8 mouse cellular contexts compared by ENCODE assay signal in the genomic region with DNA sequence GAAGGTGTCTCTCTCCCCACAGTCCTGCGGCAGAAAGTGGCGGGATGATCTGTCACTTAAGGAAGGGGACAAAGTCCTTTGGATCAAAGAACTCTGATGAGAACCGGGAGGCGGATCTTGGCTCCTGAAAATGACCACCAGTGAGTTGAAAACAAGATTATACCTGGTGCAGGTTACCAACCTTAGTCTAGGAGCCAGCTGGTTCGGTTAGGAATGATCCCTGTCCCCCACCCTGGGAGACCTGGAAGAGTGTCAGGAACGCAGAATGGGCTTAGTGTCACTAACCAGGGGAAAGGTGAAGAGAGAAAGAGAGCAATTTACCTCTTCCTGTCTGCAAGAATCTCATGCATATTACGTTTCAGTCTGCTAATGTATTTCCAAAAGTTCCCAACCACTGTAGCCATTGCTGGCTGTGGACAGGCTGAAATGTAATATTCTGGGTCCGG. TPM values are rescaled to one million over a fixed set of nuclear protein-coding genes. Genes with fewer than 3 reads are reported as not detected.
DNase-seq lines count a peak whose midpoint lies in the region; ATAC-seq and TF ChIP-seq lines count a peak whose summit lies in the region.

Slc35a3 (minus strand) TSS at position 396 of the 446 bp plus-strand sequence.

- peaks cover 0 to 3% of the 10 kb centered on the region in 2 experiments for H3K36me3 ChIP-seq in CH12.LX (replicated peaks in 1 of 2; ENCODE audit: control insufficient read depth in 1 of 2, insufficient read depth in 1 of 2, low read length in 1 of 2)
- H3K36me3 ChIP-seq in embryonic facial prominence, embryonic 11.5 days (replicated peaks; ENCODE audit: control insufficient read depth, insufficient read depth, low read depth, low read length), result no peaks in the 10 kb centered on the region
- H3K36me3 ChIP-seq in midbrain, postnatal 0 days (ENCODE audit: insufficient read depth, low read length), result no peaks in the 10 kb centered on the region

- WGBS in embryonic facial prominence, embryonic 11.5 days, result 4% methylated on average over 8 of the region's 8 CpGs
- WGBS in midbrain, postnatal 0 days, result 3% methylated on average over 8 of the region's 8 CpGs

- no peak for TF ChIP-seq CTCF in CH12.LX (conservative IDR thresholded peaks at IDR 0.05 in 1 of 2, IDR thresholded peaks at IDR 0.05 in 1 of 2; ENCODE audit: low read depth in 2 of 2, low read length in 2 of 2)
- no peak for TF ChIP-seq CTCF in midbrain, postnatal 0 days (IDR thresholded peaks at IDR 0.05)

- no peak for TF ChIP-seq POLR2A in CH12.LX (IDR thresholded peaks at IDR 0.05; ENCODE audit: low read depth, low read length)

- H3K4me3 ChIP-seq in CH12.LX (replicated peaks in 1 of 3; ENCODE audit: low read depth in 2 of 3, low read length in 2 of 3, poor library complexity in 1 of 3), result peak within 1 kb of the TSS; percentile 71 to 98 (median 97)
- peak within 1 kb of the TSS; percentile 88 for H3K4me3 ChIP-seq in embryonic facial prominence, embryonic 11.5 days (ENCODE audit: low read depth, low read length)
- H3K4me3 ChIP-seq in midbrain, postnatal 0 days (ENCODE audit: low read depth, low read length), result peak within 1 kb of the TSS; percentile 96

- H3K4me2 ChIP-seq in CH12.LX (ENCODE audit: insufficient read depth, low read depth, poor library complexity, severe bottlenecking), result peak within 1 kb of the TSS; percentile 83
- H3K4me2 ChIP-seq in embryonic facial prominence, embryonic 11.5 days (ENCODE audit: low read depth, low read length), result peak within 1 kb of the TSS; percentile 82
- H3K4me2 ChIP-seq in midbrain, postnatal 0 days (ENCODE audit: low read depth, low read length, poor library complexity, severe bottlenecking), result peak within 1 kb of the TSS; percentile 81

- peaks cover 17% of the 10 kb centered on the region for H3K79me2 ChIP-seq in CH12.LX (replicated peaks; ENCODE audit: control insufficient read depth, extremely low read depth, insufficient read depth, poor library complexity, severe bottlenecking)

- no peaks in the 10 kb centered on the region for H3K9me3 ChIP-seq in CH12.LX (replicated peaks; ENCODE audit: low read length)
- H3K9me3 ChIP-seq in embryonic facial prominence, embryonic 11.5 days (replicated peaks; ENCODE audit: control insufficient read depth, low read length), result no peaks in the 10 kb centered on the region
- H3K9me3 ChIP-seq in midbrain, postnatal 0 days (ENCODE audit: low read length), result no peaks in the 10 kb centered on the region

- DNase-seq in frontal cortex, adult 2 months (ENCODE audit: extremely low spot score in 1 of 2, low spot score in 1 of 2), result peak in 1 of 2 experiments; percentile 14
- DNase-seq in frontal cortex, postnatal 10 days (ENCODE audit: low spot score in 2 of 2), result no peak
- DNase-seq in CH12.LX (ENCODE audit: extremely low read depth), result no peak
- DNase-seq in embryonic facial prominence, embryonic 11.5 days (ENCODE audit: low spot score), result no peak
- DNase-seq in heart, postnatal 36 days, result no peak
- DNase-seq in left cerebral cortex, postnatal 10 days (ENCODE audit: extremely low spot score in 1 of 2, low spot score in 2 of 2), result peak in 1 of 2 experiments; percentile 6
- DNase-seq in midbrain, postnatal 0 days (ENCODE audit: low spot score), result no peak
- DNase-seq in right cerebral cortex, postnatal 14 days, result no peak

- H3K4me1 ChIP-seq in CH12.LX (ENCODE audit: control insufficient read depth in 1 of 2, insufficient read depth in 2 of 2), result peaks cover 7 to 29% of the 10 kb centered on the region in 2 experiments
- H3K4me1 ChIP-seq in embryonic facial prominence, embryonic 11.5 days (ENCODE audit: control insufficient read depth, insufficient read depth, low read length), result no peaks in the 10 kb centered on the region
- peaks cover 7% of the 10 kb centered on the region for H3K4me1 ChIP-seq in midbrain, postnatal 0 days (ENCODE audit: insufficient read depth, low read length)

- H3K27me3 ChIP-seq in CH12.LX (replicated peaks), result no peaks in the 10 kb centered on the region
- no peaks in the 10 kb centered on the region for H3K27me3 ChIP-seq in embryonic facial prominence, embryonic 11.5 days (ENCODE audit: control insufficient read depth, insufficient read depth, low read length)
- H3K27me3 ChIP-seq in midbrain, postnatal 0 days (ENCODE audit: insufficient read depth, low read length), result no peaks in the 10 kb centered on the region

- intact Hi-C loops in heart, postnatal 36 days (cut with DNase I), result loop anchor here (2.0 kb wide), 1 partner anchor 50 kb away; the partner anchor contains the start of gene Mfsd14a
- intact Hi-C loops in left cerebral cortex, postnatal 10 days (cut with DNase I), result no loop called here

- no peak for ATAC-seq in embryonic facial prominence, embryonic 11.5 days (replicated peaks; ENCODE audit: insufficient number of reproducible peaks, low FRiP score, low TSS enrichment, low read depth)
- ATAC-seq in midbrain, postnatal 0 days (ENCODE audit: low FRiP score), result peak; percentile 24

- TF ChIP-seq RAD21 in CH12.LX (IDR thresholded peaks at IDR 0.05; ENCODE audit: low read depth, low read length), result no peak

- peak within 1 kb of the TSS; percentile 82 for H3K9ac ChIP-seq in CH12.LX (ENCODE audit: insufficient read depth, low read depth)
- peak within 1 kb of the TSS; percentile 94 for H3K9ac ChIP-seq in embryonic facial prominence, embryonic 11.5 days (replicated peaks; ENCODE audit: low read length)
- H3K9ac ChIP-seq in midbrain, postnatal 0 days (replicated peaks; ENCODE audit: low read length, poor library complexity, severe bottlenecking), result peak within 1 kb of the TSS; percentile 93

- in situ Hi-C loops in CH12.LX (cut with MboI; ENCODE audit: low pct_ligation_motif_present, low pct_unique_long_range_greater_than_20kb, low sequenced_read_pairs), result no loop called here

- no peak for TF ChIP-seq EP300 in CH12.LX (IDR thresholded peaks at IDR 0.05; ENCODE audit: low read length)

- dilution Hi-C loops in CH12.LX (cut with MboI; ENCODE audit: extremely low pct_ligation_motif_present, extremely low pct_unique_long_range_greater_than_20kb, low sequenced_read_pairs), result no loop called here

- no peak within 1 kb of the TSS for H3K27ac ChIP-seq in CH12.LX (ENCODE audit: insufficient read depth, low read depth)
- peak within 1 kb of the TSS; percentile 47; the same call in 1 of the 2 replicates for H3K27ac ChIP-seq in embryonic facial prominence, embryonic 11.5 days (replicated peaks; ENCODE audit: low read depth, low read length)
- H3K27ac ChIP-seq in midbrain, postnatal 0 days (ENCODE audit: low read depth, low read length), result peak within 1 kb of the TSS; percentile 78

TF ChIP-seq in CH12.LX, 34 proteins besides CTCF, POLR2A, EP300 and RAD21:
- no peak for TF ChIP-seq MAX (IDR thresholded peaks at IDR 0.05; ENCODE audit: low read length)
- TF ChIP-seq MAFK (IDR thresholded peaks at IDR 0.05; ENCODE audit: insufficient replicate concordance, low read length), result no peak
- no peak for TF ChIP-seq NELFE (IDR thresholded peaks at IDR 0.05; ENCODE audit: low read depth, low read length)
- TF ChIP-seq RCOR1 (conservative IDR thresholded peaks at IDR 0.05; ENCODE audit: low read depth, low read length), result no peak
- TF ChIP-seq BHLHE40 (IDR thresholded peaks at IDR 0.05; ENCODE audit: low read depth, low read length), result no peak
- no peak for TF ChIP-seq MEF2A (IDR thresholded peaks at IDR 0.05; ENCODE audit: borderline replicate concordance, low read depth, low read length)
- no peak for TF ChIP-seq HCFC1 (IDR thresholded peaks at IDR 0.05; ENCODE audit: low read depth, low read length)
- no peak for TF ChIP-seq MYC (IDR thresholded peaks at IDR 0.05; ENCODE audit: low read depth, low read length)
- TF ChIP-seq ZNF384 (IDR thresholded peaks at IDR 0.05; ENCODE audit: low read depth, low read length), result no peak

RNA-seq across cellular contexts. Expression of gene Slc35a3, which starts in this region (rescaled TPM):
- 12.2 and 12.7 TPM in 2 replicates for polyA plus RNA-seq in frontal cortex, adult 2 months (2012; rRNA removed)
- total RNA-seq in CH12.LX (2012; rRNA removed) (16.3 and 17.8 TPM in 2 replicates), CH12.LX (2014; rRNA removed) (45.7 and 52.5 TPM in 2 replicates)
- polyA plus RNA-seq in CH12.LX (2012; ENCODE audit: insufficient read length, low read depth), result 21.7 and 24.6 TPM in 2 replicates
- polyA plus RNA-seq in embryonic facial prominence, embryonic 11.5 days (2014; fragmentation: Nextera tagmentation; extraction: Ambion mirVana), result 6.6 and 7.0 TPM in 2 replicates
- 10 to 100 TPM; 12.8 to 15.3 TPM for total RNA-seq in heart, postnatal 36 days (2021)
- total RNA-seq in left cerebral cortex, postnatal 10 days (2021), result 10 to 100 TPM; 13.3 to 13.6 TPM
- 18.9 and 23.9 TPM in 2 replicates for total RNA-seq in midbrain, postnatal 0 days (2014; rRNA removed)
- polyA plus RNA-seq in midbrain, postnatal 0 days (2015; fragmentation: Nextera tagmentation; extraction: Ambion mirVana), result 5.4 and 6.2 TPM in 2 replicates
